Mouse (Mus musculus) cortical plate, adult 2 months (tissue): ENCODE results near the gene Serpinb1c.

Source experiments
- CTCF ChIP-seq: fragments of 200-500 bp; IDR thresholded peaks from 2 replicates; pipeline ENCODE4 v1.5.1; 2011; ENCODE audit warnings: mild to moderate bottlenecking, control low read depth, low read length; ENCODE audit not compliant: insufficient read depth; ENCODE audit errors: extremely low read depth
- POLR2A ChIP-seq: fragments of 200-500 bp; IDR thresholded peaks from 2 replicates; pipeline ENCODE4 v1.6.1; 2011; ENCODE audit warnings: mild to moderate bottlenecking, low read length, control low read depth; ENCODE audit not compliant: insufficient read depth; ENCODE audit errors: extremely low read depth

- TF ChIP-seq CTCF: no peak
- TF ChIP-seq POLR2A: no peak
Measured at GRCm38 (mm10) chr13:32860821-32861220, 37.2 kb downstream of the Serpinb1c start.
